Mouse (Mus musculus): ENCODE data around the gene Tuba1b.
"Not testable (repeated sequence)": the region's sequence is repeated elsewhere in the genome, so short reads cannot be mapped to it uniquely, and the experiment has no call there.

Gene Tuba1b

GRCm38 (mm10) chr15:98953401-98954356 is 19.3 kb upstream of the Tuba1b start, which contains the start of the genes Gm49450 and Tuba1a:
TSS of gene Gm49450 (minus strand) at chr15:98953551.
TSS of gene Tuba1a (minus strand) at chr15:98953703.
- DNase-seq (ENCODE audit: low spot score), result peak; percentile 41

- DNase-seq (ENCODE audit: low spot score), result peak; percentile 49
Measured at GRCm38 (mm10) chr15:98952751-98953400, 18.5 kb upstream of the Tuba1b start.

GRCm38 (mm10) chr15:98952063-98952455 is 17.7 kb upstream of the Tuba1b start:
- no peak for DNase-seq (ENCODE audit: low spot score)

GRCm38 (mm10) chr15:98951122-98952062 is 17.0 kb upstream of the Tuba1b start:
- DNase-seq (ENCODE audit: low spot score), result not testable (repeated sequence)

- no peak for DNase-seq (ENCODE audit: low spot score)
Measured at GRCm38 (mm10) chr15:98949607-98949892, 15.2 kb upstream of the Tuba1b start.

GRCm38 (mm10) chr15:98948857-98949606 is 14.7 kb upstream of the Tuba1b start:
- DNase-seq (ENCODE audit: low spot score), result no peak

- DNase-seq (ENCODE audit: low spot score), result no peak
Measured at GRCm38 (mm10) chr15:98948382-98948781, 14.0 kb upstream of the Tuba1b start.

GRCm38 (mm10) chr15:98947884-98948283 is 13.5 kb upstream of the Tuba1b start:
- DNase-seq (ENCODE audit: low spot score), result no peak

GRCm38 (mm10) chr15:98943133-98943532 is 8.8 kb upstream of the Tuba1b start:
- DNase-seq (ENCODE audit: low spot score), result no peak

- DNase-seq (ENCODE audit: low spot score), result no peak
Measured at GRCm38 (mm10) chr15:98942081-98942480, 7.7 kb upstream of the Tuba1b start.

GRCm38 (mm10) chr15:98941539-98941938 is 7.2 kb upstream of the Tuba1b start:
- no peak for DNase-seq (ENCODE audit: low spot score)

- no peak for DNase-seq (ENCODE audit: low spot score)
Measured at GRCm38 (mm10) chr15:98940816-98941215, 6.5 kb upstream of the Tuba1b start.

- DNase-seq (ENCODE audit: low spot score), result peak; percentile 98
Measured at GRCm38 (mm10) chr15:98933833-98934216, 540 bp downstream of the Tuba1b start.

- not testable (repeated sequence) for DNase-seq (ENCODE audit: low spot score)
Measured at GRCm38 (mm10) chr15:98933004-98933671, 1.2 kb downstream of the Tuba1b start.

- DNase-seq (ENCODE audit: low spot score), result no peak
Measured at GRCm38 (mm10) chr15:98930998-98931397, 3.4 kb downstream of the Tuba1b start.

GRCm38 (mm10) chr15:98930017-98930734 is 4.2 kb downstream of the Tuba1b start:
- no peak for DNase-seq (ENCODE audit: low spot score)

- peak; percentile 40 for DNase-seq (ENCODE audit: low spot score)
Measured at GRCm38 (mm10) chr15:98928598-98929240, 5.6 kb downstream of the Tuba1b start.

GRCm38 (mm10) chr15:98927566-98927965 is 6.8 kb downstream of the Tuba1b start:
- DNase-seq (ENCODE audit: low spot score), result no peak

- DNase-seq (ENCODE audit: low spot score), result no peak
Measured at GRCm38 (mm10) chr15:98924682-98925081, 9.7 kb downstream of the Tuba1b start.
